Mouse (Mus musculus) limb, embryonic 11.5 days (tissue): ENCODE measurements around the gene Eef1b2. TPM values are rescaled to one million over a fixed set of nuclear protein-coding genes. Genes with fewer than 3 reads are reported as not detected.
"Not testable (repeated sequence)": the region's sequence is repeated elsewhere in the genome, so short reads cannot be mapped to it uniquely, and the experiment has no call there.

Experiments
- ATAC-seq: fragments of 200-750 bp; cut with Nextera tagmentation; 2 replicates; pipeline ENCODE4 v1.8.0; 2017; ENCODE audit warnings: low read depth; ENCODE audit not compliant: insufficient number of reproducible peaks, low FRiP score, low TSS enrichment
- DNase-seq: peaks from one replicate; pipeline ENCODE4 v3.0.0-alpha.2; 2015; ENCODE audit warnings: low spot score
- H3K27ac ChIP-seq: fragments of 300-500 bp; sonication (generic); replicated peaks from 2 replicates; pipeline ENCODE4 v1.5.1; 2014; ENCODE audit warnings: low read depth, mild to moderate bottlenecking, low read length
- H3K27me3 ChIP-seq: fragments of 300-500 bp; sonication (generic); 2 replicates; pipeline ENCODE4 v1.6.1; 2014; ENCODE audit warnings: mild to moderate bottlenecking, low read length, mixed read lengths; ENCODE audit not compliant: control insufficient read depth, insufficient read depth
- H3K36me3 ChIP-seq: fragments of 300-500 bp; sonication (generic); 2 replicates; pipeline ENCODE4 v1.6.1; 2014; ENCODE audit warnings: mild to moderate bottlenecking, low read length, moderate library complexity, mixed read lengths; ENCODE audit not compliant: control insufficient read depth, insufficient read depth
- H3K4me1 ChIP-seq: fragments of 300-500 bp; sonication (generic); 2 replicates; pipeline ENCODE4 v1.6.1; 2014; ENCODE audit warnings: low read length, mixed read lengths; ENCODE audit not compliant: control insufficient read depth, insufficient read depth
- H3K4me2 ChIP-seq: fragments of 300-500 bp; sonication (generic); 2 replicates; pipeline ENCODE4 v1.6.1; 2014; ENCODE audit warnings: low read depth, mild to moderate bottlenecking, moderate library complexity; ENCODE audit not compliant: severe bottlenecking
- H3K4me3 ChIP-seq: fragments of 300-500 bp; sonication (generic); 2 replicates; pipeline ENCODE4 v1.5.1; 2014; ENCODE audit warnings: low read depth, low read length
- H3K9ac ChIP-seq: fragments of 300-500 bp; sonication (generic); 2 replicates; pipeline ENCODE4 v1.6.1; 2014; ENCODE audit warnings: mild to moderate bottlenecking, low read length
- H3K9me3 ChIP-seq: fragments of 300-500 bp; sonication (generic); 2 replicates; pipeline ENCODE4 v1.6.1; 2016; ENCODE audit warnings: low read length; ENCODE audit not compliant: control insufficient read depth
- WGBS: fragments of 180-500 bp; shearing (Covaris S2); extraction: QIAGEN DNeasy Blood & Tissue Kit; methylation state at CpG from one replicate; pipeline ENCODE4 v1.1.7; 2014; 5-methylcytosine and 5-hydroxymethylcytosine counted together
- polyA plus RNA-seq: library from polyadenylated mRNA; unstranded; fragments of >200 nt; fragmentation: Nextera tagmentation; extraction: Ambion mirVana; gene quantifications from 2 replicates; pipeline ENCODE4 v1.2.1, GENCODE M21; 2014

Eef1b2 gene
- 652 and 703 TPM in 2 replicates for polyA plus RNA-seq

GRCm38 (mm10) chr1:63176604-63177421, at the start of gene Eef1b2, which contains the start of gene Ndufs1:
TSS of gene Eef1b2 (plus strand) at chr1:63176825.
TSS of gene Ndufs1 (minus strand) at chr1:63176833.
- Histone ChIP-seq H3K4me3 (peak within 1 kb of the TSS; percentile 92), H3K27ac (peak within 1 kb of the TSS; percentile 72), H3K36me3 (peaks cover 4% of the 10 kb centered on the region; the same call in 1 of the 2 replicates), H3K4me1 (peaks cover 11% of the 10 kb centered on the region), H3K9me3 (no peaks in the 10 kb centered on the region), H3K4me2 (peak within 1 kb of the TSS; percentile 77), H3K9ac (peak within 1 kb of the TSS; percentile 93), H3K27me3 (no peaks in the 10 kb centered on the region)
- under 1% methylated on average over 71 of the region's 72 CpGs for WGBS
- ATAC-seq (peak; percentile 83), DNase-seq (peak; percentile 98)

- H3K36me3 ChIP-seq = no peaks in the 10 kb centered on the region; the same call in none of the 2 replicates
- H3K27ac ChIP-seq = no peak overlapping the region
- no peaks in the 10 kb centered on the region for H3K9me3 ChIP-seq
- H3K4me3 ChIP-seq = no peak overlapping the region
- no peak for ATAC-seq
- WGBS = 73% methylated on average over 3 of the region's 3 CpGs
- no peak overlapping the region for H3K4me2 ChIP-seq
- peaks cover 5% of the 10 kb centered on the region for H3K4me1 ChIP-seq
- H3K27me3 ChIP-seq = no peaks in the 10 kb centered on the region
- no peak overlapping the region for H3K9ac ChIP-seq
- DNase-seq = no peak
These were observed 47.4 kb upstream of the Eef1b2 start for GRCm38 (mm10) chr1:63129273-63129672.

GRCm38 (mm10) chr1:63129857-63130690, 46.6 kb upstream of the Eef1b2 start:
- Histone ChIP-seq H3K27me3 (no peaks in the 10 kb centered on the region), H3K4me2 (peak overlapping the region; percentile 35), H3K4me3 (peak overlapping the region; percentile 12), H3K27ac (no peak overlapping the region; the same call in 1 of the 2 replicates), H3K9ac (no peak overlapping the region), H3K36me3 (no peaks in the 10 kb centered on the region; the same call in 1 of the 2 replicates), H3K9me3 (no peaks in the 10 kb centered on the region), H3K4me1 (peaks cover 5% of the 10 kb centered on the region)
- ATAC-seq (peak; percentile 58), DNase-seq (peak; percentile 37)
- 19% methylated on average over 18 of the region's 18 CpGs for WGBS

GRCm38 (mm10) chr1:63130883-63131282, 45.7 kb upstream of the Eef1b2 start:
- no peak overlapping the region for H3K4me2 ChIP-seq
- H3K9ac ChIP-seq = no peak overlapping the region
- no peaks in the 10 kb centered on the region for H3K9me3 ChIP-seq
- peaks cover 5% of the 10 kb centered on the region for H3K4me1 ChIP-seq
- no peaks in the 10 kb centered on the region for H3K27me3 ChIP-seq
- ATAC-seq (no peak), DNase-seq (no peak)
- WGBS = 90% methylated on average over 2 of the region's 2 CpGs
- H3K27ac ChIP-seq = no peak overlapping the region
- H3K4me3 ChIP-seq = no peak overlapping the region
- no peaks in the 10 kb centered on the region for H3K36me3 ChIP-seq

GRCm38 (mm10) chr1:63131766-63132165, 44.9 kb upstream of the Eef1b2 start:
- no peaks in the 10 kb centered on the region for H3K27me3 ChIP-seq
- no peak overlapping the region for H3K4me3 ChIP-seq
- no peak for ATAC-seq
- H3K9ac ChIP-seq = no peak overlapping the region
- no peak overlapping the region for H3K27ac ChIP-seq
- WGBS = 90% methylated on average over 11 of the region's 11 CpGs
- H3K36me3 ChIP-seq = no peaks in the 10 kb centered on the region
- no peaks in the 10 kb centered on the region for H3K9me3 ChIP-seq
- H3K4me1 ChIP-seq = peaks cover 5% of the 10 kb centered on the region
- H3K4me2 ChIP-seq = no peak overlapping the region
- DNase-seq = no peak

GRCm38 (mm10) chr1:63134530-63134929, 42.1 kb upstream of the Eef1b2 start:
- Histone ChIP-seq H3K36me3 (no peaks in the 10 kb centered on the region), H3K9me3 (no peaks in the 10 kb centered on the region), H3K4me2 (no peak overlapping the region), H3K27ac (no peak overlapping the region), H3K4me3 (no peak overlapping the region), H3K27me3 (no peaks in the 10 kb centered on the region), H3K4me1 (peaks cover 5% of the 10 kb centered on the region), H3K9ac (no peak overlapping the region)
- ATAC-seq = no peak
- WGBS = 76% methylated on average over 3 of the region's 3 CpGs
- no peak for DNase-seq

GRCm38 (mm10) chr1:63137971-63138370, 38.7 kb upstream of the Eef1b2 start:
- H3K36me3 ChIP-seq = no peaks in the 10 kb centered on the region; the same call in 1 of the 2 replicates
- no peak overlapping the region for H3K9ac ChIP-seq
- DNase-seq = no peak
- H3K4me1 ChIP-seq = no peaks in the 10 kb centered on the region
- H3K4me2 ChIP-seq = no peak overlapping the region
- H3K27me3 ChIP-seq = no peaks in the 10 kb centered on the region
- no peak overlapping the region for H3K4me3 ChIP-seq
- ATAC-seq = no peak
- no peak overlapping the region for H3K27ac ChIP-seq
- no peaks in the 10 kb centered on the region for H3K9me3 ChIP-seq
- 93% methylated on average over 2 of the region's 2 CpGs for WGBS

- not testable (repeated sequence) for H3K4me1 ChIP-seq, H3K36me3 ChIP-seq, H3K9ac ChIP-seq, H3K4me2 ChIP-seq, H3K27me3 ChIP-seq, H3K4me3 ChIP-seq, H3K27ac ChIP-seq, DNase-seq, ATAC-seq, H3K9me3 ChIP-seq
- 97% methylated on average over 1 of the region's 1 CpGs for WGBS
These were observed 38.0 kb upstream of the Eef1b2 start for GRCm38 (mm10) chr1:63138586-63138985.
